Mouse (Mus musculus) heart, embryonic 12.5 days (tissue): Measurements from ENCODE around the gene Aqp6. TPM values are rescaled to one million over a fixed set of nuclear protein-coding genes. Genes with fewer than 3 reads are reported as not detected.

Source experiments
- ATAC-seq: fragments of 200-750 bp; cut with Nextera tagmentation; 2 replicates; pipeline ENCODE4 v1.8.0; 2017; ENCODE audit warnings: moderate TSS enrichment, moderate library complexity; ENCODE audit not compliant: insufficient number of reproducible peaks, low FRiP score
- H3K27ac ChIP-seq: fragments of 300-500 bp; sonication (generic); 2 replicates; pipeline ENCODE4 v1.5.1; 2016; ENCODE audit warnings: mild to moderate bottlenecking, moderate library complexity; ENCODE audit not compliant: poor library complexity, severe bottlenecking
- H3K27me3 ChIP-seq: fragments of 300-500 bp; sonication (generic); replicated peaks from 2 replicates; pipeline ENCODE4 v1.6.1; 2016; ENCODE audit warnings: mild to moderate bottlenecking, moderate library complexity
- H3K36me3 ChIP-seq: fragments of 300-500 bp; sonication (generic); 2 replicates; pipeline ENCODE4 v1.6.1; 2016; ENCODE audit warnings: mild to moderate bottlenecking, moderate library complexity
- H3K4me1 ChIP-seq: fragments of 300-500 bp; sonication (generic); replicated peaks from 2 replicates; pipeline ENCODE4 v1.6.1; 2016; ENCODE audit warnings: mild to moderate bottlenecking
- H3K4me2 ChIP-seq: fragments of 300-500 bp; sonication (generic); 2 replicates; pipeline ENCODE4 v1.6.1; 2016; ENCODE audit warnings: mild to moderate bottlenecking, moderate library complexity
- H3K4me3 ChIP-seq: fragments of 300-500 bp; sonication (generic); 2 replicates; pipeline ENCODE4 v1.5.1; 2016; ENCODE audit warnings: mild to moderate bottlenecking
- H3K9ac ChIP-seq: fragments of 300-500 bp; sonication (generic); 2 replicates; pipeline ENCODE4 v1.6.1; 2016; ENCODE audit warnings: mild to moderate bottlenecking, moderate library complexity
- H3K9me3 ChIP-seq: fragments of 300-500 bp; sonication (generic); replicated peaks from 2 replicates; pipeline ENCODE4 v1.6.1; 2016; ENCODE audit warnings: mild to moderate bottlenecking, moderate library complexity
- WGBS: fragments of 180-500 bp; shearing (Covaris S2); methylation state at CpG from one replicate; pipeline ENCODE4 v1.1.7; 2016; 5-methylcytosine and 5-hydroxymethylcytosine counted together
- polyA plus RNA-seq: library from polyadenylated mRNA; unstranded; fragments of >200 nt; fragmentation: Nextera tagmentation; extraction: Ambion mirVana; gene quantifications from 2 replicates; pipeline ENCODE4 v1.2.1, GENCODE M21; 2016

The Aqp6 gene
- polyA plus RNA-seq, 1 experiment from 2014 or later: not detected

- Histone ChIP-seq H3K4me3 (peak overlapping the region; percentile 82), H3K27me3 (peaks cover 3% of the 10 kb centered on the region), H3K9me3 (no peaks in the 10 kb centered on the region), H3K9ac (peak overlapping the region; percentile 44), H3K27ac (peak overlapping the region; percentile 48; the same call in 1 of the 2 replicates), H3K4me1 (peaks cover 68% of the 10 kb centered on the region), H3K4me2 (peak overlapping the region; percentile 90), H3K36me3 (no peaks in the 10 kb centered on the region)
- WGBS: 21% methylated on average over 6 of the region's 6 CpGs
- no peak for ATAC-seq
Measured at GRCm38 (mm10) chr15:99649067-99649761, 48.0 kb downstream of the Aqp6 start.

- peaks cover 14% of the 10 kb centered on the region for H3K27me3 ChIP-seq
- H3K36me3 ChIP-seq: no peaks in the 10 kb centered on the region
- H3K4me2 ChIP-seq: peak overlapping the region; percentile 90
- H3K4me1 ChIP-seq: peaks cover 60% of the 10 kb centered on the region
- 0 out of 2 replicates have a peak overlapping the region, but pooled peaks have one; percentile 8 for H3K27ac ChIP-seq
- H3K9me3 ChIP-seq: no peaks in the 10 kb centered on the region
- H3K4me3 ChIP-seq: peak overlapping the region; percentile 82
- peak overlapping the region; percentile 93 for H3K9ac ChIP-seq
- 34% methylated on average over 2 of the region's 2 CpGs for WGBS
- ATAC-seq: no peak
Measured at GRCm38 (mm10) chr15:99650304-99650703, 49.1 kb downstream of the Aqp6 start.

- no peaks in the 10 kb centered on the region for H3K36me3 ChIP-seq
- no peaks in the 10 kb centered on the region for H3K9me3 ChIP-seq
- H3K4me2 ChIP-seq: peak within 1 kb of the TSS; percentile 90
- H3K4me1 ChIP-seq: peaks cover 50% of the 10 kb centered on the region
- peak within 1 kb of the TSS; percentile 82 for H3K4me3 ChIP-seq
- peaks cover 23% of the 10 kb centered on the region for H3K27me3 ChIP-seq
- H3K9ac ChIP-seq: peak within 1 kb of the TSS; percentile 93
- H3K27ac ChIP-seq: peak within 1 kb of the TSS; percentile 50
- WGBS: under 1% methylated on average over 59 of the region's 68 CpGs
- ATAC-seq: peak; percentile 94
Measured at GRCm38 (mm10) chr15:99651163-99651872, 50.1 kb downstream of the Aqp6 start, which contains the start of gene Racgap1. TSS of gene Racgap1 (minus strand) at chr15:99651656.

GRCm38 (mm10) chr15:99651984-99652872 lies 51.0 kb downstream of the Aqp6 start:
- Histone ChIP-seq H3K4me1 (peaks cover 41% of the 10 kb centered on the region), H3K4me2 (peak overlapping the region; percentile 90), H3K4me3 (peak overlapping the region; percentile 82), H3K36me3 (no peaks in the 10 kb centered on the region), H3K9ac (no peak overlapping the region), H3K27ac (no peak overlapping the region), H3K27me3 (peaks cover 31% of the 10 kb centered on the region), H3K9me3 (no peaks in the 10 kb centered on the region)
- no peak for ATAC-seq
- 73% methylated on average over 10 of the region's 10 CpGs for WGBS

GRCm38 (mm10) chr15:99653291-99653690 lies 52.1 kb downstream of the Aqp6 start:
- no peaks in the 10 kb centered on the region for H3K36me3 ChIP-seq
- H3K9me3 ChIP-seq: no peaks in the 10 kb centered on the region
- no peak overlapping the region for H3K27ac ChIP-seq
- peaks cover 31% of the 10 kb centered on the region for H3K27me3 ChIP-seq
- peaks cover 32% of the 10 kb centered on the region for H3K4me1 ChIP-seq
- H3K4me3 ChIP-seq: peak overlapping the region; percentile 38
- no peak for ATAC-seq
- H3K4me2 ChIP-seq: peak overlapping the region; percentile 75
- 6% methylated on average over 8 of the region's 8 CpGs for WGBS
- H3K9ac ChIP-seq: peak overlapping the region; percentile 47; the same call in 1 of the 2 replicates

- H3K9me3 ChIP-seq: 0 out of 2 replicates have a peak, but pooled peaks cover 4% of the 10 kb centered on the region
- H3K27me3 ChIP-seq: peaks cover 31% of the 10 kb centered on the region
- peaks cover 29% of the 10 kb centered on the region for H3K4me1 ChIP-seq
- no peaks in the 10 kb centered on the region for H3K36me3 ChIP-seq
- peak overlapping the region; percentile 38 for H3K4me3 ChIP-seq
- peak overlapping the region; percentile 75 for H3K4me2 ChIP-seq
- ATAC-seq: no peak
- no peak overlapping the region for H3K27ac ChIP-seq
- WGBS: 6% methylated on average over 21 of the region's 21 CpGs
- peak overlapping the region; percentile 47; the same call in 1 of the 2 replicates for H3K9ac ChIP-seq
Measured at GRCm38 (mm10) chr15:99653876-99654275, 52.7 kb downstream of the Aqp6 start.

Other genes with a start within 250 kb of the Aqp6 start
- gene Fmnl3, start 230.9 kb upstream of the Aqp6 start, polyA plus RNA-seq: 17.2 and 21.0 TPM in 2 replicates
- gene Tmbim6, start 208.5 kb upstream of the Aqp6 start, polyA plus RNA-seq: 251 and 253 TPM in 2 replicates
- gene Nckap5l, start 143.7 kb upstream of the Aqp6 start, polyA plus RNA-seq: 11.4 and 12.0 TPM in 2 replicates
- gene Bcdin3d, start 126.7 kb upstream of the Aqp6 start, polyA plus RNA-seq: 11.3 and 12.2 TPM in 2 replicates
- 0.09 and 0.15 TPM in 2 replicates for gene Faim2, start 73.2 kb upstream of the Aqp6 start, polyA plus RNA-seq
- not detected in 2 replicates for gene Aqp2, start 22.3 kb upstream of the Aqp6 start, polyA plus RNA-seq
- gene Aqp5, start 10.6 kb upstream of the Aqp6 start, polyA plus RNA-seq: 0.58 and 0.70 TPM in 2 replicates
- gene Racgap1, start 50.3 kb downstream of the Aqp6 start, polyA plus RNA-seq: 131 and 140 TPM in 2 replicates
- 2.6 and 3.2 TPM in 2 replicates for gene Asic1, start 69.0 kb downstream of the Aqp6 start, polyA plus RNA-seq
- 25.5 and 29.3 TPM in 2 replicates for gene Smarcd1, start 100.7 kb downstream of the Aqp6 start, polyA plus RNA-seq
- not detected in 2 replicates for gene Gm17349, start 104.1 kb downstream of the Aqp6 start, polyA plus RNA-seq
- 0.77 and 1.1 TPM in 2 replicates for gene Gpd1, start 116.1 kb downstream of the Aqp6 start, polyA plus RNA-seq
- 168 and 170 TPM in 2 replicates for gene Cox14, start 124.2 kb downstream of the Aqp6 start, polyA plus RNA-seq
- 53.9 and 55.4 TPM in 2 replicates for gene Cers5, start 171.5 kb downstream of the Aqp6 start, polyA plus RNA-seq